Mouse (Mus musculus): ENCODE data around the gene Tcf7l2. TPM values are rescaled to one million over a fixed set of nuclear protein-coding genes. Genes with fewer than 3 reads are reported as not detected.

Gene Tcf7l2
- polyA plus RNA-seq, 1 experiment from 2014 or later: 39.5 TPM

DNA sequence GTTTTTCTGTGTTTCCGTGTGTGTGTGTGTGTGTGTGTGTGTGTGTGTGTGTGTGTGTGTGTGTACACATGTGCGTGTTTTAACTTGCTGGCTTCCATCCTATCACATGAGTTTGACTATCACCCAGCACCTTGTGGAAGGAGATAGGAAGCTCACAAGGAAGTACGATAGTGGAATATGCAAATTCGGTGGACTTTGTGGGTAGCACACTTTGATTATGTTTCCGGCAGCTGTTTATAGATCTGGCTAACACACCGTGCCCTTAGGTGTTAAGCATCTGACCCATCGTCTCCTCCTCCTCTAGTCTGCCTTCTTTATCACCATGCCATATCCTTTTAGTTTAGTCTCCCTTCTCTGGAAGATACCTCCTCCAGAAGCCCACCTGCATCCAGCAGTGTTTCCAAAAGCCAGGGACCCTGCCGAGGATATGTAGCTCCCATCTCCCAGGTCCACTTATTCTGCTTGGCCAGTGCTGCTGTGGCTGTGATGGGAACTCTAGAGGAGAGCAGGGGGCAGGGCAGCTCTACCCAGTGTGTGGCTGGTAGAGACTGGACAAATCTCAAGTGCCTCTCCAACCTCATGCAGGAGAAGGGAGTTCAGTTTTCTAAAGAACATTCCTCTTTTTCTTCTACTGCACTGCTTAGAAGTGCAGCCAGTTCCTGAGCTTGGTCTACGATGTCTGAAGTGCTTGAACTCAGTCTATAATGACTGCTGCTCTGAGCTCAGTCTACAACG lies 118.6 kb downstream of the Tcf7l2 start:
- Histone ChIP-seq H3K27me3 (replicated peaks) (no peaks in the 10 kb centered on the region), H3K36me3 (no peaks in the 10 kb centered on the region), H3K4me3 (no peak overlapping the region), H3K9ac (no peak overlapping the region), H3K9me3 (no peaks in the 10 kb centered on the region), H3K27ac (no peak overlapping the region), H3K4me1 (no peaks in the 10 kb centered on the region), H3K4me2 (replicated peaks) (no peak overlapping the region)
- no peak for ATAC-seq (ENCODE audit: low FRiP score, low read depth)
- 90% methylated on average over 10 of the region's 10 CpGs for WGBS

DNA sequence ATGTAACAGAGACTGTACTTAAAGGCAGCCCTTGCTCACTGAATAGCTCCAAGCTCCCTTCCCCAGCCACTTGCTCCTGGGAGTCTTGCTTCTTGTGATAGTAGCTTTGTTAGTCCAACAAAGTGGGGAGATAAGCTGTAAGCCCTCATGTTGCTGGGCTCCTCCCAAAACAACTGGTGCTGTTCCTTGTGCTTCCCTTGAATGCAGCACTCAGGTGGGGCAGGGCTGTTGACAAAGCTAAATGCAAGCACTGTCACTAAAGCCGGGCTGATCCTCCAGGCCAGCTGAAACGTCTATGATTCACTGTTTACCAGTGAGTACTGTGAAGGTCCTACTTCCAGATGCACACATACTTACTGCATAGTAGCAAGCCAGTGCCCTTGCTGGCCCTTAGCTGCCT lies 120.1 kb downstream of the Tcf7l2 start:
- no peak for ATAC-seq (ENCODE audit: low FRiP score, low read depth)
- Histone ChIP-seq H3K9me3 (no peaks in the 10 kb centered on the region), H3K4me2 (replicated peaks) (no peak overlapping the region), H3K27me3 (replicated peaks) (no peaks in the 10 kb centered on the region), H3K4me1 (no peaks in the 10 kb centered on the region), H3K4me3 (no peak overlapping the region), H3K27ac (no peak overlapping the region), H3K9ac (no peak overlapping the region), H3K36me3 (no peaks in the 10 kb centered on the region)
- 85% methylated on average over 2 of the region's 2 CpGs for WGBS

DNA sequence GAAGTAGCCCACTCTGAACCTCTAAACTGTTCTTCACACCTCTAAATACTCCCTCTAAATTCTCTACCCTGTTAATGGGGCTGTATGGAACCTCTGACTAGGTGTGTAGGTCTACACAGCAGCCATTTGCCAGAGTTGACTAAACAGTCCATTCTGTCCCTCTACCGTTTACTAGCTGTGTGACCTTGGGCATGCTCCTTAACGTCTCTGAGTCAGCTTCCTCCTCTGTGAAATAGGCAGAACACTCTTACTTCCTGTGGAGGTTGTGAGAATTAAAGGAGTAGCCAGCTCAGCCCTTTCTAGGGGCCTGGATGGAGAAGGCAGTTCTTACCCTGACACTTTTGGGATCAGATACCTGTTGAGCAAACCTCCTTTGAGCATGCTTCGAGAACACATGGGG lies 120.9 kb downstream of the Tcf7l2 start:
- WGBS: 86% methylated on average over 3 of the region's 3 CpGs
- Histone ChIP-seq H3K9ac (no peak overlapping the region), H3K4me2 (replicated peaks) (no peak overlapping the region), H3K27me3 (replicated peaks) (no peaks in the 10 kb centered on the region), H3K9me3 (no peaks in the 10 kb centered on the region), H3K36me3 (no peaks in the 10 kb centered on the region), H3K27ac (no peak overlapping the region), H3K4me3 (no peak overlapping the region), H3K4me1 (no peaks in the 10 kb centered on the region)
- no peak for ATAC-seq (ENCODE audit: low FRiP score, low read depth)

DNA sequence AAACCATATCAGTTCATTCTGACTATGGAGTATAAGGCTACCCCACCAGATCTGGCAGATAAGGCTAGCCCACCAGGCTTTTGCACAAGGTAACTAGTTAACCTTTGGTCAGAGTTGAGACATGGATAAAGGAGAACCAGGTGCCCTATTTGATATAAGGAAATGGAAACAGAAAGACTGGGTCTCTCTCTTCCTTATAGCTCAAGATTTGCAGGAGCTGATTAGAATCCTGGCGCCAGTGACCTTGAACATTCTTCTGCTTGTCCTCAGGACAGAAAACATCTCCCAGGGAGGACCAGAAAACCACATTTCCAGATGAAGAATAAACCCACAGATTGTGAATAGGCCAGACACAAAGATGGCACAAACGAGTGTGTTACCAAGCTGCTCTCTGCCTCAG lies 123.4 kb downstream of the Tcf7l2 start:
- Histone ChIP-seq H3K27ac (no peak overlapping the region), H3K9me3 (no peaks in the 10 kb centered on the region), H3K4me2 (replicated peaks) (no peak overlapping the region), H3K4me1 (no peaks in the 10 kb centered on the region), H3K36me3 (no peaks in the 10 kb centered on the region), H3K4me3 (no peak overlapping the region), H3K9ac (no peak overlapping the region), H3K27me3 (replicated peaks) (no peaks in the 10 kb centered on the region)
- WGBS: 100% methylated on average over 2 of the region's 2 CpGs
- no peak for ATAC-seq (ENCODE audit: low FRiP score, low read depth)

DNA sequence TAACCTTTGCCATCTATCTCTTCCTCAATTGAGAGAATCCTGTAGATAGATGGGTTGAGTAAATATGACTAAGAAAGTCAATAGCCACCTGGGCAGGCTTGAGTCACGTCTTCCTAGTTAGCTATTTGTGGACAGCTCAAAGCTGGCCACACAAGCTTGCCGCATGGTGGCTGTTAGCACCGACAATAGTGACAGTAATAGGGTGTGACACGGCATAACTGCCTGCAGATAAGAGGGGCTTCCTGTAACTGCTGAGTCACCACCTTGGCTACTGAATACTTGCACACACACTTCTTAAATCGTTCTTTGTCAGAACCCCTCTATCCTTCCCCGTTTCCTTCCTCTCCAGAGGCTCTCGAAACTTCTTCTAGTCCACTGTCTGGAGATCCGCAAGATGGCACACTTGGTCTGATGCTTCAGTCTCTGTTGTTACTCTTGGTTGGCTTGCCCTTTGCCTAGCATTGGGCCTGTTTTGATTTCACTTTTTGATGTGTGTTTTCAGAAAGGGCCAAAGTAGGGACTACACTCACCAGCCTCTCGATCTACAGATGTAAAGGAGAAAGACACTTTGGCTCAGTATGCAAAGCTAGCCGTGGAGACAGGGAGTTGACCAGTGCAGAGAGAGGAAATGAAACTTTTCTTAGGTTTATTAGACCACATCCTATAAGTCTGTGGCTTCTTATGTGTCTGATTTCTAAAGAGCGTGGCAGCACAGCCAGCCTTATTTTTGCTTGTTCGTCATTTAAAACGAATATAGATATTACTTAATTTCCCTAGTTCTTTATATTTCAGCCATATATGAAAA lies 124.4 kb downstream of the Tcf7l2 start:
- Histone ChIP-seq H3K4me1 (no peaks in the 10 kb centered on the region), H3K27me3 (replicated peaks) (no peaks in the 10 kb centered on the region), H3K4me3 (no peak overlapping the region), H3K9me3 (no peaks in the 10 kb centered on the region), H3K4me2 (replicated peaks) (no peak overlapping the region), H3K36me3 (no peaks in the 10 kb centered on the region), H3K27ac (no peak overlapping the region), H3K9ac (no peak overlapping the region)
- no peak for ATAC-seq (ENCODE audit: low FRiP score, low read depth)
- WGBS: 89% methylated on average over 13 of the region's 13 CpGs

DNA sequence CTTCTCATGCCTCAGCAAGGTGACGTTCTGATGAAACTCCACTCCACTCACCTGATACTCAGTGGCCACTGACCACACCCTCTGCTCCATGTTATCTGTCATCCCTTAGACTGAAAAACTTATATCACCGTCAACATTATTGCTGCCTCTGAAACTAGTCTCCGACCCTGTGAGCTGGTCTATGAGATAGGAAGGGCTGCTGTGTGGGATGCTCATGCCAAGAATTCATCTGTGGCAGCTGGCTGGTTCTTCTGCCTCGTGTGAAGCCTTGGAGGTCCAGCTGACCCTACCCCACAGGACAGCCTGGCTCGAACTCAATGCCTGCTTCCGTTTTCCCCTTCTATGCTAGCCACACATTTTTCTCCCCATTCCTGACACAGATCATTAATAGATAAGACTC lies 125.6 kb downstream of the Tcf7l2 start:
- no peak overlapping the region for H3K27ac ChIP-seq
- no peak overlapping the region for H3K4me2 ChIP-seq (replicated peaks)
- H3K4me3 ChIP-seq: no peak overlapping the region
- 84% methylated on average over 6 of the region's 6 CpGs for WGBS
- H3K9ac ChIP-seq: no peak overlapping the region
- no peaks in the 10 kb centered on the region for H3K27me3 ChIP-seq (replicated peaks)
- no peak for ATAC-seq (ENCODE audit: low FRiP score, low read depth)
- no peaks in the 10 kb centered on the region for H3K36me3 ChIP-seq
- no peaks in the 10 kb centered on the region for H3K9me3 ChIP-seq
- no peaks in the 10 kb centered on the region for H3K4me1 ChIP-seq

DNA sequence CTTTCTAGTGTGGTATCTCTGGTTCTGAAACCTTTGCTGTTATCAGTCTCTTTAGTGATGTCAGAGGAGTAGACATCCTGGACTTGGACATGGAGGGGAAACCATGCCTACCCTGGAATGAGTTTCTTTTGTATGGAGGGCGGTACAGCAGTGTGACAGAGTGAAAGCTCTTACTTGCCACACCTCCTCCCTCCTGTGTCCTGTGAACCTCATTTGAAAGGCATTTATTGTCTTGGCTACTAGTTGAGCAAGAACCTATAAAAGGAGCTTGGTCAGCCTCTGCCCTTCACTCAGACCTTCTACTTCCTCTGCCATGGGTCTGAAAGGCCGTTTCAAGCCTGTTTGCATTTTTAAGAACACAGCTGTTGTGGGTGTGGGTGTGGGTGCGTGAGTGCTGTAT lies 126.3 kb downstream of the Tcf7l2 start:
- Histone ChIP-seq H3K9me3 (no peaks in the 10 kb centered on the region), H3K36me3 (no peaks in the 10 kb centered on the region), H3K4me3 (no peak overlapping the region), H3K4me1 (no peaks in the 10 kb centered on the region), H3K4me2 (replicated peaks) (no peak overlapping the region), H3K27ac (no peak overlapping the region), H3K27me3 (replicated peaks) (no peaks in the 10 kb centered on the region), H3K9ac (no peak overlapping the region)
- no peak for ATAC-seq (ENCODE audit: low FRiP score, low read depth)
- 42% methylated on average over 3 of the region's 3 CpGs for WGBS

DNA sequence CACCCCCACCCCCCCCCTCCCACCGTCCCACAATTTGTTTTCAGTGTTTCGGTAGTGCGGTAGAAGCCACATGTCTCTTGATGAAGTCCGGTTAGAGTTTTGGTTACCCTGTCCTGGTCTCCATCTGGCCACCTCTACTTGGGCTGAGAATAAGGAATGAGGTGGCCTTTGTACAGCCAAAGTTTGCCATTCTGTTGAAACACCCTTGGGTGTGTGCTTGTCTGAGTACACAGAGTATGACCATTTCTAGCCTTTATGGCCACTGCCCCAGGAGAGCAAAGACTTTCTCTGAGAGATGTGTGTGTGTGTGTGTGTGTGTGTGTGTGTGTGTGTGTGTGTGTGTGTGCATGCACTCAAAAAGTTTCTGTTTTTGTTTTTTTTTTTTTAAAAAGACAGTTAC lies 127.0 kb downstream of the Tcf7l2 start:
- Histone ChIP-seq H3K4me3 (no peak overlapping the region), H3K4me1 (no peaks in the 10 kb centered on the region), H3K27me3 (replicated peaks) (no peaks in the 10 kb centered on the region), H3K27ac (no peak overlapping the region), H3K9ac (no peak overlapping the region), H3K4me2 (replicated peaks) (no peak overlapping the region), H3K36me3 (no peaks in the 10 kb centered on the region), H3K9me3 (no peaks in the 10 kb centered on the region)
- WGBS: 91% methylated on average over 4 of the region's 4 CpGs
- ATAC-seq (ENCODE audit: low FRiP score, low read depth): no peak

DNA sequence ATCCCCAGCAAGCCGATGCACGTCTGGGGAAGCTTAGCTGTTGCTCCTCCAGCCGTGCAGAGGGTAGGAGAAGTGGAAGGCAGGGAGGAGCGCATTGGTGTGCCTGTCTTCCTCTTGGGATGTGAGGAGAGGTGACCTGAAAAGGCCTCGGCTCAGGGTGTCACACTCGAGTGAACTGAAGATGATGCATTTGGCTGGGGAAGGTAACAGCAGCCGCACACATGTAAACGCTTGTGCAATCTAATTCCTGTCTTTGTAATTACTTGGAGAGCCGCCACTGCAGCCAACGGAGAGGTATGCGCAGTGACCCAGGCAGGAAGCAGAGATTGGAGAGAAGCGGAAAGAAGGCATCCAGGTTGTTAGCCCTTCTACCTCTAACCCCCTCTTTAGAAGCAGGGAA lies 129.2 kb downstream of the Tcf7l2 start:
- Histone ChIP-seq H3K4me1 (no peaks in the 10 kb centered on the region), H3K9me3 (no peaks in the 10 kb centered on the region), H3K4me3 (no peak overlapping the region), H3K27ac (no peak overlapping the region), H3K27me3 (replicated peaks) (no peaks in the 10 kb centered on the region), H3K4me2 (replicated peaks) (no peak overlapping the region), H3K9ac (no peak overlapping the region), H3K36me3 (no peaks in the 10 kb centered on the region)
- ATAC-seq (ENCODE audit: low FRiP score, low read depth): no peak
- WGBS: 77% methylated on average over 12 of the region's 12 CpGs

DNA sequence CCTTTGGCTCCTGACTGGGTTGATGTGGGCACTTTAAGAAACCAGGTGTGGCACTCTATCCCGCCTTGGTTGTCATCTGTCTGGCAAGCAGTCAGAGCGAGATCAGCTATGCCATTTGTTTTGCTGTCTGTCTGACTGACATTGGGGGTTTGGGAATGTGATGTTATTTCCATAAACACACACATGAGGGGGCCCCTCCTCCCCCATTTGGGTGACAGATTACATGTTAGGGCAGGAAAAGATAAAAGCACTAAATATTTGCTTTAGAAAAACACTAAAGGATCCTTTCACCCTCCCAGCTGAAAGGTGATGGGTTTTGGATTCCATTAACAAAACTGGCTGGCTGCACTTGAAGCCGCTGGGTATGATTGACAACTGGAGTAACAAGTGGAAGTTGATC lies 129.9 kb downstream of the Tcf7l2 start:
- ATAC-seq (ENCODE audit: low FRiP score, low read depth): no peak
- Histone ChIP-seq H3K27ac (no peak overlapping the region), H3K4me2 (replicated peaks) (no peak overlapping the region), H3K27me3 (replicated peaks) (no peaks in the 10 kb centered on the region), H3K4me3 (no peak overlapping the region), H3K9ac (no peak overlapping the region), H3K9me3 (no peaks in the 10 kb centered on the region), H3K36me3 (no peaks in the 10 kb centered on the region), H3K4me1 (no peaks in the 10 kb centered on the region)
- WGBS: 82% methylated on average over 3 of the region's 3 CpGs

DNA sequence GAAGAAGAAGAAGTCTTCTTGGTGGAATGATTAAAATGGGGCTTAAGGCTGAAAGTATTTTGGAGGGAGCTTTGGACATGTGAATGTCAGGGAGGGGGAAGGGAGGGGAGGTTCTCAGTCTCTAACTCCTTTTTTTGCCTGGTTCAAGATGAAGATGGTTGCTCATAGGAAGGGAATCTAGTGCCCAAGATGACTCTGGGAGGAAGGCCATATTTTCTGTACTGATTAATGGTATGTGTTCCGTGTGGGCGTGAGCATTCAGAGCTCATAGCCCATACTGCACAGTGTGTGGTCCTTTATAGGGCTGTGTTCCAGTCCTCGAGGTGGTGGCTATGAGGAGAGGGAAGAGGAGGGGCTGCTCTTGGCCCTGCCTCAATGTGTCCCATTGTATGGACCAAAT lies 131.6 kb downstream of the Tcf7l2 start:
- no peaks in the 10 kb centered on the region for H3K27me3 ChIP-seq (replicated peaks)
- no peak overlapping the region for H3K27ac ChIP-seq
- WGBS: 66% methylated on average over 3 of the region's 3 CpGs
- peaks cover 10% of the 10 kb centered on the region for H3K4me1 ChIP-seq
- no peak for ATAC-seq (ENCODE audit: low FRiP score, low read depth)
- no peak overlapping the region for H3K4me3 ChIP-seq
- H3K36me3 ChIP-seq: no peaks in the 10 kb centered on the region
- no peaks in the 10 kb centered on the region for H3K9me3 ChIP-seq
- no peak overlapping the region for H3K4me2 ChIP-seq (replicated peaks)
- no peak overlapping the region for H3K9ac ChIP-seq

DNA sequence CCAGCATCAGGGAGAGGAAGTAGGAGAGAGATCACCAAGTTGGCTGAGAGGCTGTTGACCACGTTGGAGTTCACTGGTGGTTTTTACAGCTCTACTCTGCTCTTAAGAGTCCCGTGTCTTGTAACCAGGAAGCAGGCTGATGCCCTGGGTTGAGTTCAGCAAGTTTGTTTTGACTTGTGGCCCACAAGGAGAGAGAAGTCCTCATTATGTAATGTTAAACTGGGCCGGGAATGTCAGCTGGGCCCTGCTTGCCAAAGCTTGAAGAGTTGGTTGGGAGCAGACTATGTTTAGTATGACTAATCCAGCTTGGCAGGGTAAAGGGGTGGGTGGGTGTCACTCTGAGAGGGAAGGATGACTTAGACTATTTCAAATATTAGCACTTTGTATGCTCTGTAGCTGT lies 134.9 kb downstream of the Tcf7l2 start:
- WGBS: 53% methylated on average over 3 of the region's 3 CpGs
- ATAC-seq (ENCODE audit: low FRiP score, low read depth): no peak
- H3K36me3 ChIP-seq: no peaks in the 10 kb centered on the region
- H3K9ac ChIP-seq: no peak overlapping the region
- H3K27me3 ChIP-seq (replicated peaks): no peaks in the 10 kb centered on the region
- peaks cover 10% of the 10 kb centered on the region for H3K4me1 ChIP-seq
- no peaks in the 10 kb centered on the region for H3K9me3 ChIP-seq
- no peak overlapping the region for H3K27ac ChIP-seq
- no peak overlapping the region for H3K4me2 ChIP-seq (replicated peaks)
- H3K4me3 ChIP-seq: no peak overlapping the region
